In genomic region chr17:48771721-48772320, GRCm38 (mm10) we compare ENCODE assay signal across 12 mouse cellular contexts.
A peak's percentile ranks its signal among the peaks of the same experiment; 100 is the strongest.
DNase-seq lines count a peak whose midpoint lies in the region; ATAC-seq lines count a peak whose summit lies in the region.
"Had no signal": no experiment of that assay in that cellular context is flagged by ENCODE, and none has a peak within 500 bp of the region (broad histone marks: within the 10 kb centered on the region; RNA-seq: fewer than 3 reads in every experiment).

No protein-coding gene starts in this region.

- peak overlapping the region; percentile 72 for H3K27ac ChIP-seq in forebrain, embryonic 15.5 days (replicated peaks)
- 0 out of 2 replicates have a peak overlapping the region, but pooled peaks have one; percentile 29 for H3K27ac ChIP-seq in hindbrain, embryonic 10.5 days
- peak overlapping the region; percentile 74 for H3K27ac ChIP-seq in neural tube, embryonic 13.5 days (replicated peaks)
- H3K27ac ChIP-seq: midbrain, embryonic 12.5 days had no signal

- peaks cover 36% of the 10 kb centered on the region for H3K4me1 ChIP-seq in forebrain, embryonic 15.5 days
- peaks cover 63% of the 10 kb centered on the region for H3K4me1 ChIP-seq in hindbrain, embryonic 10.5 days (replicated peaks)
- H3K4me1 ChIP-seq in neural tube, embryonic 13.5 days (replicated peaks), result peaks cover 54% of the 10 kb centered on the region

- WGBS in forebrain, embryonic 15.5 days, result 24% methylated on average over 13 of the region's 13 CpGs
- WGBS in hindbrain, embryonic 10.5 days, result 63% methylated on average over 13 of the region's 13 CpGs
- WGBS in neural tube, embryonic 13.5 days, result 37% methylated on average over 13 of the region's 13 CpGs

- no peaks in the 10 kb centered on the region for H3K9me3 ChIP-seq in forebrain, embryonic 15.5 days
- no peaks in the 10 kb centered on the region for H3K9me3 ChIP-seq in hindbrain, embryonic 10.5 days
- no peaks in the 10 kb centered on the region for H3K9me3 ChIP-seq in neural tube, embryonic 13.5 days
- H3K9me3 ChIP-seq: midbrain, embryonic 12.5 days had no signal

- peak; percentile 13 for DNase-seq in hindbrain, embryonic 10.5 days (ENCODE audit: low spot score)
- peak; percentile 59 to 72 for DNase-seq in layer of hippocampus, postnatal 14 days (ENCODE audit: low spot score in 2 of 2)
- no peak for DNase-seq in adrenal gland, postnatal 4 days (ENCODE audit: low spot score in 2 of 2)
- no peak for DNase-seq in heart, postnatal 10 days
- DNase-seq: gastrocnemius, postnatal 14 days; heart, postnatal 4 days; kidney, postnatal 25 days; thymus, postnatal 4 days had no signal

- ATAC-seq in forebrain, embryonic 15.5 days (replicated peaks), result peak; percentile 66
- peak; percentile 59 for ATAC-seq in neural tube, embryonic 13.5 days (ENCODE audit: low read depth)
- ATAC-seq in erythroblast, adult 5-6 weeks (replicated peaks; ENCODE audit: low FRiP score, poor library complexity, severe bottlenecking), result no peak

- H3K36me3 ChIP-seq in forebrain, embryonic 15.5 days, result no peaks in the 10 kb centered on the region
- H3K36me3 ChIP-seq in hindbrain, embryonic 10.5 days, result no peaks in the 10 kb centered on the region
- H3K36me3 ChIP-seq in neural tube, embryonic 13.5 days, result no peaks in the 10 kb centered on the region
- H3K36me3 ChIP-seq: midbrain, embryonic 12.5 days had no signal

- H3K27me3 ChIP-seq in forebrain, embryonic 15.5 days, result no peaks in the 10 kb centered on the region
- peaks cover 27% of the 10 kb centered on the region for H3K27me3 ChIP-seq in hindbrain, embryonic 10.5 days (ENCODE audit: insufficient read depth, poor library complexity, severe bottlenecking)
- no peaks in the 10 kb centered on the region for H3K27me3 ChIP-seq in neural tube, embryonic 13.5 days

- H3K4me3 ChIP-seq in forebrain, embryonic 15.5 days, result no peak overlapping the region
- no peak overlapping the region for H3K4me3 ChIP-seq in hindbrain, embryonic 10.5 days
- H3K4me3 ChIP-seq in neural tube, embryonic 13.5 days, result no peak overlapping the region
- H3K4me3 ChIP-seq: midbrain, embryonic 12.5 days had no signal

- intact Hi-C loops in heart, postnatal 10 days (cut with DNase I), result no loop called here

- peak overlapping the region; percentile 9; the same call in 1 of the 2 replicates for H3K4me2 ChIP-seq in forebrain, embryonic 15.5 days (replicated peaks)
- peak overlapping the region; percentile 1; the same call in 1 of the 2 replicates for H3K4me2 ChIP-seq in neural tube, embryonic 13.5 days
- H3K4me2 ChIP-seq: midbrain, embryonic 12.5 days had no signal

- no peak overlapping the region for H3K9ac ChIP-seq in forebrain, embryonic 15.5 days (replicated peaks)
- no peak overlapping the region for H3K9ac ChIP-seq in neural tube, embryonic 13.5 days
- H3K9ac ChIP-seq: midbrain, embryonic 12.5 days had no signal

Comparison
In these comparisons a context has a peak if more than half of its experiments do, and no peak if none do; other contexts are left out.
1. DNase-seq: peak in hindbrain, embryonic 10.5 days (single experiment) and layer of hippocampus, postnatal 14 days (2 of 2); none in adrenal gland, postnatal 4 days (0 of 2) and heart, postnatal 10 days (0 of 2).
2. Peak in every context shown above with its lines, with median percentiles within 50 percentile points of each other: H3K27ac ChIP-seq.